Mouse (Mus musculus) thymus, postnatal 10 days (tissue): ENCODE results near the gene Cd70.

Experiments
- DNase-seq, 2 experiments: peaks; one replicate each; pipeline ENCODE4 v3.0.0; 2021; ENCODE audit warnings: low spot score in 2 of 2

Gene Cd70

GRCm38 (mm10) chr17:57148994-57149803 lies at the start of gene Cd70:
TSS of gene Cd70 (minus strand) at chr17:57149777.
- DNase-seq: no peak

GRCm38 (mm10) chr17:57198252-57198651 lies 48.7 kb upstream of the Cd70 start:
- no peak for DNase-seq

- DNase-seq: no peak
Measured at GRCm38 (mm10) chr17:57195326-57196010, 45.9 kb upstream of the Cd70 start.

GRCm38 (mm10) chr17:57194771-57195170 lies 45.2 kb upstream of the Cd70 start:
- DNase-seq: peak; percentile 23 to 32

GRCm38 (mm10) chr17:57194041-57194507 lies 44.5 kb upstream of the Cd70 start, which contains the start of gene Tnfsf14:
TSS of gene Tnfsf14 (minus strand) at chr17:57194177.
- peak; percentile 64 to 77 for DNase-seq

- no peak for DNase-seq
Measured at GRCm38 (mm10) chr17:57188510-57189192, 39.1 kb upstream of the Cd70 start.

- no peak for DNase-seq
Measured at GRCm38 (mm10) chr17:57185641-57186040, 36.1 kb upstream of the Cd70 start.

GRCm38 (mm10) chr17:57182871-57183270 lies 33.3 kb upstream of the Cd70 start:
- no peak for DNase-seq

GRCm38 (mm10) chr17:57180363-57180762 lies 30.8 kb upstream of the Cd70 start:
- peak; percentile 47 to 70 for DNase-seq

- DNase-seq: no peak
Measured at GRCm38 (mm10) chr17:57173351-57173750, 23.8 kb upstream of the Cd70 start.

- no peak for DNase-seq
Measured at GRCm38 (mm10) chr17:57172378-57172777, 22.8 kb upstream of the Cd70 start.

- DNase-seq: no peak
Measured at GRCm38 (mm10) chr17:57170616-57171260, 21.2 kb upstream of the Cd70 start.

GRCm38 (mm10) chr17:57166800-57167791 lies 17.5 kb upstream of the Cd70 start:
- DNase-seq: peak; percentile 59 to 89

GRCm38 (mm10) chr17:57153787-57154186 lies 4.2 kb upstream of the Cd70 start:
- DNase-seq: no peak

- DNase-seq: no peak
Measured at GRCm38 (mm10) chr17:57153006-57153405, 3.4 kb upstream of the Cd70 start.

- DNase-seq: no peak
Measured at GRCm38 (mm10) chr17:57148343-57148742, 1.2 kb downstream of the Cd70 start.

- DNase-seq: no peak
Measured at GRCm38 (mm10) chr17:57145115-57145514, 4.5 kb downstream of the Cd70 start.

GRCm38 (mm10) chr17:57143704-57144103 lies 5.9 kb downstream of the Cd70 start:
- DNase-seq: no peak

- DNase-seq: no peak
Measured at GRCm38 (mm10) chr17:57139708-57140107, 9.9 kb downstream of the Cd70 start.

- no peak for DNase-seq
Measured at GRCm38 (mm10) chr17:57138676-57139075, 10.9 kb downstream of the Cd70 start.

- no peak for DNase-seq
Measured at GRCm38 (mm10) chr17:57135635-57136034, 13.9 kb downstream of the Cd70 start.
